Mouse (Mus musculus) hindbrain, embryonic 13.5 days (tissue): ENCODE results near the gene Plcb2. TPM values are rescaled to one million over a fixed set of nuclear protein-coding genes. Genes with fewer than 3 reads are reported as not detected.
A peak's percentile ranks its signal among the peaks of the same experiment; 100 is the strongest.

Source experiments
- ATAC-seq: fragments of 200-750 bp; cut with Nextera tagmentation; 2 replicates; pipeline ENCODE4 v1.8.0; 2017; ENCODE audit warnings: moderate TSS enrichment; ENCODE audit not compliant: low FRiP score
- H3K27ac ChIP-seq: fragments of 300-500 bp; sonication (generic); 2 replicates; pipeline ENCODE4 v1.5.1; 2015; ENCODE audit warnings: inconsistent platforms, mild to moderate bottlenecking, moderate library complexity
- H3K27me3 ChIP-seq: fragments of 300-500 bp; sonication (generic); 2 replicates; pipeline ENCODE4 v1.6.1; 2015; ENCODE audit warnings: mild to moderate bottlenecking, inconsistent platforms
- H3K36me3 ChIP-seq: fragments of 300-500 bp; sonication (generic); 2 replicates; pipeline ENCODE4 v1.6.1; 2015; ENCODE audit warnings: mild to moderate bottlenecking, inconsistent platforms
- H3K4me1 ChIP-seq: fragments of 300-500 bp; sonication (generic); replicated peaks from 2 replicates; pipeline ENCODE4 v1.6.1; 2015; ENCODE audit warnings: inconsistent platforms
- H3K4me2 ChIP-seq: fragments of 300-500 bp; sonication (generic); 2 replicates; pipeline ENCODE4 v1.6.1; 2015; ENCODE audit warnings: inconsistent platforms, mild to moderate bottlenecking, moderate library complexity
- H3K4me3 ChIP-seq: fragments of 300-500 bp; sonication (generic); 2 replicates; pipeline ENCODE4 v1.5.1; 2015; ENCODE audit warnings: mild to moderate bottlenecking, inconsistent platforms
- H3K9ac ChIP-seq: fragments of 300-500 bp; sonication (generic); 2 replicates; pipeline ENCODE4 v1.6.1; 2015; ENCODE audit warnings: mild to moderate bottlenecking, inconsistent platforms
- H3K9me3 ChIP-seq: fragments of 300-500 bp; sonication (generic); 2 replicates; pipeline ENCODE4 v1.6.1; 2016; ENCODE audit warnings: inconsistent platforms
- WGBS: fragments of 180-500 bp; shearing (Covaris S2); methylation state at CpG from one replicate; pipeline ENCODE4 v1.1.7; 2015; 5-methylcytosine and 5-hydroxymethylcytosine counted together
- polyA plus RNA-seq: library from polyadenylated mRNA; unstranded; fragments of >200 nt; fragmentation: Nextera tagmentation; extraction: Ambion mirVana; gene quantifications from 2 replicates; pipeline ENCODE4 v1.2.1, GENCODE M21; 2015

Gene Plcb2
- polyA plus RNA-seq, 1 experiment from 2014 or later, result 0.64 TPM

DNA sequence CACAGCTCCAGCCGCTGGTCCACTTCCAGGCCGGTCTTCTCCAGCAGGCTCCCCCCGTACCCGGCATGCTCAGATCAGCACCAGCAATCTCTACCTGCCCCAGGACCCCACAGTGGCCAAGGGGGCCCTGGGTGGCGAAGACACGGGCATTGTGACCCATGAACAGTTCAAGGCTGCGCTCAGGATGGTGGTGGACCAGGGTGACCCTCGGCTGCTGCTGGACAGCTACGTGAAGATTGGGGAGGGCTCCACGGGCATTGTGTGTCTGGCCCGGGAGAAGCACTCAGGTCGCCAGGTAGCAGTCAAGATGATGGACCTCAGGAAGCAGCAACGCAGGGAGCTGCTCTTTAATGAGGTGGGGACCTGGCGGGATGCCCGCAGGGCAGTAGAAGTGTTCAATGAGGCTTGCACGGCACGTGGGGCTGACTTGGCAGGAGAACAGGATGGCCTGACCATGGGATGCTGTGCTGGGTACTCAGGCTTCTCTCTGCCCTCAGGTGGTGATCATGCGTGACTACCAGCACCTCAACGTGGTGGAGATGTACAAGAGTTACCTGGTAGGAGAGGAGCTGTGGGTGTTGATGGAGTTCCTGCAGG, 34.8 kb downstream of the Plcb2 start:
- H3K27ac ChIP-seq, result no peak overlapping the region
- H3K4me1 ChIP-seq, result peaks cover 12% of the 10 kb centered on the region
- H3K4me2 ChIP-seq, result no peak overlapping the region
- no peak overlapping the region for H3K9ac ChIP-seq
- no peak for ATAC-seq
- peaks cover 74% of the 10 kb centered on the region for H3K27me3 ChIP-seq
- WGBS, result 78% methylated on average over 19 of the region's 19 CpGs
- H3K36me3 ChIP-seq, result peaks cover 17% of the 10 kb centered on the region
- no peak overlapping the region for H3K4me3 ChIP-seq
- no peaks in the 10 kb centered on the region for H3K9me3 ChIP-seq

DNA sequence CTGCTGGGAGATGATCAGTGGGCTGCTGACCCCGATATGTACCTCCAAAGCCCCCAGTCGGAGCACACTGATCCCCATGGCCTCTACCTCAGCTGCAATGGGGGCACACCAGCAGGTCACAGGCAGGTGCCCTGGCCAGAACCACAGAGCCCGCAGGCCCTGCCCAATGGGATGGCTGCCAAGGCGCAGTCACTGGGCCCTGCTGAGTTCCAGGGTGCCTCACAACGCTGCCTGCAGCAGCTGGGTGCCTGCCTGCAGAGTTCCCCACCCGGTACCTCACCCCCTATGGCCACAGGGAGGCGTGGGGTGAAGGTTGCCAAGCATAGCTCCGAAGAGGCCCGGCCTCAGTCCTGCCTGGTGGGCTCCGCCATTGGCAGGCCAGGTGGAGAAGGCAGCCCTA, 38.4 kb downstream of the Plcb2 start:
- WGBS, result 82% methylated on average over 10 of the region's 10 CpGs
- H3K9me3 ChIP-seq, result no peaks in the 10 kb centered on the region
- H3K4me1 ChIP-seq, result no peaks in the 10 kb centered on the region; the same call in 1 of the 2 replicates
- no peak overlapping the region for H3K27ac ChIP-seq
- H3K4me3 ChIP-seq, result no peak overlapping the region
- ATAC-seq, result no peak
- peaks cover 17% of the 10 kb centered on the region for H3K36me3 ChIP-seq
- H3K9ac ChIP-seq, result no peak overlapping the region
- peaks cover 50% of the 10 kb centered on the region for H3K27me3 ChIP-seq
- H3K4me2 ChIP-seq, result no peak overlapping the region

DNA sequence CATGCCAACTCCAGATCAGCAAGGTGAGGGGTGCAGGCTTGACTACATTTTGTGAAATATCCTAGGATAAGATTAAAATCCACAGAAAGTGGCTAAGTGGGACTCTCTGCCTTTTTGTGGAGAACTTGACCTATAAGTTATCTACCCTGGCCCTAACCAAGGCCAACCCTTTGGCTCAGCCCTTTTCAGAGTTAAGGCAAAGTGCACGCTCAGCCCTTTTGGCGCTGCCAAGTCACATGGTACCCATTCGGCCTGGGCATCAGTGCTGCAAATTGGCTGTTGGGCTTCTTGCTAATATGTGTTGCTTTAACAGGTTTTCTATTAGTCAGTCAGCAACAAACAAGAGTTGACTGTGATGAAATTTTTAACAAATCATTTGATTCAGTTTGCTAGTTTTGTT, 40.4 kb downstream of the Plcb2 start:
- Histone ChIP-seq H3K27ac (no peak overlapping the region), H3K4me2 (no peak overlapping the region), H3K9me3 (no peaks in the 10 kb centered on the region), H3K4me1 (no peaks in the 10 kb centered on the region; the same call in 1 of the 2 replicates), H3K27me3 (peaks cover 35% of the 10 kb centered on the region), H3K36me3 (peaks cover 12% of the 10 kb centered on the region), H3K4me3 (no peak overlapping the region), H3K9ac (no peak overlapping the region)
- 91% methylated on average over 3 of the region's 3 CpGs for WGBS
- ATAC-seq, result no peak

DNA sequence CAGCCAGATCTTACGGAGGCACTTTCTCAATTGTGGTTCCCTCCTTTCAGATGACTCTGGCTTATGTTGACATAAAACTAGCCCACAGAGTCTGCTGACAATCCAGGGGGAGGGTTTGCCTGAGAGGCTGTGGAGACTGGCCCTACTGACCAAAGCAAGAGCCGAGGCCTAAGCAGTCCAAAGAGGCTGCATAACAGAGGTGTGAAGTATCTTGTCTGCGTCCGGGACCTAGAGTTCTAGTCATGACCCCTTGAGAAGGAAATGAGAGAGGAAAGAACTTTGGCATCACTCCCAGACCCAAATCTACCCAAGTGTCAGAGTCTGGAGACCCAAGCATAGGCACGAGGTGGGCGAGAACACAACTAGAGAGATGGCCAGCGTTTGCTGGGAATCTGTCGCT, 41.5 kb downstream of the Plcb2 start:
- Histone ChIP-seq H3K27me3 (peaks cover 36% of the 10 kb centered on the region), H3K4me1 (no peaks in the 10 kb centered on the region), H3K9ac (no peak overlapping the region), H3K9me3 (no peaks in the 10 kb centered on the region), H3K27ac (no peak overlapping the region), H3K4me2 (no peak overlapping the region), H3K36me3 (peaks cover 13% of the 10 kb centered on the region), H3K4me3 (no peak overlapping the region)
- 79% methylated on average over 8 of the region's 8 CpGs for WGBS
- ATAC-seq, result no peak

DNA sequence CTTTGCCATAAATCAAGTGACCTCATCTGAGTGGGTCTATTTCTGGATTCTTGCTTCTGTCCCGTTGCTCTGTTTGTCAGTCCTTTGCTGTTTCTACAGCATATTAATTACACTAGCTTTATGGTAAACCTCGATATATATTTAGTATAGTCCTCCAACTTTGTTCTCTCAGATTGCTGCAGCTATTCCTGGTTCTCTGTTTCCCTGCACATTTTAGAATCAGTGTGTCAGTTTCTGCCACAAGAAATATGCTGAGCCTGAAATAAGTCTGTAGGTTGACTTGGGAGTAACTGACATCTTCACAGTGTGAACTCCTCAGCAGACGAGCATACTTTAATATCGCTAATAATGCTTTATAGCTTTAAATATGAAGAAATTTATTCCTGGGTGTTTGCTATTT, 43.1 kb downstream of the Plcb2 start:
- Histone ChIP-seq H3K27me3 (peaks cover 40% of the 10 kb centered on the region), H3K9ac (no peak overlapping the region), H3K36me3 (peaks cover 9% of the 10 kb centered on the region), H3K4me3 (no peak overlapping the region), H3K9me3 (no peaks in the 10 kb centered on the region), H3K4me1 (no peaks in the 10 kb centered on the region), H3K27ac (no peak overlapping the region), H3K4me2 (no peak overlapping the region)
- 89% methylated on average over 4 of the region's 4 CpGs for WGBS
- ATAC-seq, result no peak

DNA sequence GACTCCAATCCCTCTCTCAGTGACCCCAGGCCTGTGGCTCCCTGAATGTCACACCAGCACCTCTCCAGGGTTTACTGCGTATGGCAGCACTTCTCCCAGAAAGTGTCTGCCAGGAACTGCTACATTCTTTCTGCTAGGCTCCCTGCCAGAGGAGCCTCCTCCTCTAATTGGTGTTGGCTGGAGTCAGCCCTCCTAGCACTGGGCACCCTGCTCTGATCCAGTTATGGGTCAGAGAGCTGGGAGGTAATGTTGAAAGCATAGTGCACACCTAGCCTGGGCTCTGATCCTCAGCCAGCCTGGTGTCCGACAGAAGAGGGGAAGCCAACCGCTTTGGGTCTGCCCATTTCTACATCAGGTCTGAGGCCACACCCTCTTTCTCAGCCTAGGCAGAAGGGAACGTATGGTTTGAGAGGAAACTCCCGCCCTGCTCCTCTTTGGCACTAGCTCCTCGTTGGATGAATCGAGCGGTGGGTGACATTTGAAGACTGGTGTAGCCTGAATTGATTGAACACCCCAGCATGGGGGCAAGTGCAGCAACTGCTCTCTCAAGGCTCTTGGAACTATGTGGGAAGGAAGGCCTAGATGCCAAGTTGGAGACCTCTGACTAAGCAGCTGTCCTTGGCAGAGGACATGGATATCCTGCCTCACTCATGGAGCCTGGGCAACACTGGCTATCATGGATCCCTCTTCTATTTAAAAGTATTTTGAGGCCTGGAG, 45.5 kb downstream of the Plcb2 start:
- H3K4me1 ChIP-seq, result peaks cover under 1% of the 10 kb centered on the region
- H3K9me3 ChIP-seq, result no peaks in the 10 kb centered on the region
- no peak overlapping the region for H3K27ac ChIP-seq
- H3K36me3 ChIP-seq, result peaks cover 12% of the 10 kb centered on the region; the same call in 1 of the 2 replicates
- no peak overlapping the region for H3K4me3 ChIP-seq
- no peak overlapping the region for H3K9ac ChIP-seq
- 61% methylated on average over 8 of the region's 8 CpGs for WGBS
- ATAC-seq, result no peak
- H3K27me3 ChIP-seq, result peaks cover 53% of the 10 kb centered on the region
- no peak overlapping the region for H3K4me2 ChIP-seq

DNA sequence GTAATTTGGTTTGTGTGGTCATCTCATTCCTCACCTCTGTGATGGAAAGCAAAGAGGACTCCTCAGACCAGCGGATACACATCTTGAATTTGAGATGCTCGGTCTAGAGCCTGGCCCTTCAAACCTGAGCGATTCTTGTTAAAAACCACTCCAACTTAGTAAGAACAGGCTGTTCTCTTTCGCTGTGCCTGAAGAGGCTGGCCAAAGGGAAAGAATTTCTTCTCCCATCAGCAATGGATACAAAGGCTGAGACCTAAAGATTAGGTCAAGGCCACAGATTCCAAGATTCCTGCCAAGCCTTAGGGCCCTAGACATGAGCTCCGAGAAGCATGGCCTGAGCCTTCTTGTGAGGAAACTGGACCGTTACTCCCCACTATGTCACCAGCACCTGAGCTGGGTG, 47.3 kb downstream of the Plcb2 start:
- Histone ChIP-seq H3K36me3 (peaks cover 12% of the 10 kb centered on the region; the same call in 1 of the 2 replicates), H3K4me1 (peaks cover 13% of the 10 kb centered on the region), H3K27me3 (peaks cover 65% of the 10 kb centered on the region), H3K9me3 (no peaks in the 10 kb centered on the region), H3K4me2 (no peak overlapping the region), H3K4me3 (no peak overlapping the region), H3K27ac (no peak overlapping the region), H3K9ac (no peak overlapping the region)
- no peak for ATAC-seq
- 94% methylated on average over 6 of the region's 6 CpGs for WGBS

DNA sequence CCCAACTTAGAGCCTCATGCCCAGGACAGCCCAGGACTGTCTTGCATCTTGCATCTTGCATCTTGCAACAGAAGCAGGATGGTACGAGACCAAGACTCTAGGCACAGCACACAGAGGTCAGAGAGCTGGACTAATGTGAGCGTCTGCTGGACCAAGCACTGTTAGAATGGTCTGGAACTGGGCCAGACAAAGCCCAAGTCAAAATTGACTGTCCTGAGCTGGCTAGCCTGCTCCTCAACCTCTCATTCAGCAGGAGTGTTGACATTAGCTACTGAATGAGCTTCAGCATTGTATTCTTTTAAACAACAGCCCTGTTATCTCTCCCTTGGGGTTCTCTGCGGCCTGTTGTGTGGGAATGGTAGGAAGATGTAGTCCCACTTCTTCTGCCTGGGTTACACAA, 48.7 kb downstream of the Plcb2 start:
- H3K4me2 ChIP-seq, result no peak overlapping the region
- H3K4me3 ChIP-seq, result no peak overlapping the region
- peaks cover 12% of the 10 kb centered on the region; the same call in 1 of the 2 replicates for H3K36me3 ChIP-seq
- peaks cover 75% of the 10 kb centered on the region for H3K27me3 ChIP-seq
- H3K27ac ChIP-seq, result no peak overlapping the region
- H3K9ac ChIP-seq, result no peak overlapping the region
- no peak for ATAC-seq
- 67% methylated on average over 3 of the region's 3 CpGs for WGBS
- peaks cover 13% of the 10 kb centered on the region for H3K4me1 ChIP-seq
- no peaks in the 10 kb centered on the region for H3K9me3 ChIP-seq

DNA sequence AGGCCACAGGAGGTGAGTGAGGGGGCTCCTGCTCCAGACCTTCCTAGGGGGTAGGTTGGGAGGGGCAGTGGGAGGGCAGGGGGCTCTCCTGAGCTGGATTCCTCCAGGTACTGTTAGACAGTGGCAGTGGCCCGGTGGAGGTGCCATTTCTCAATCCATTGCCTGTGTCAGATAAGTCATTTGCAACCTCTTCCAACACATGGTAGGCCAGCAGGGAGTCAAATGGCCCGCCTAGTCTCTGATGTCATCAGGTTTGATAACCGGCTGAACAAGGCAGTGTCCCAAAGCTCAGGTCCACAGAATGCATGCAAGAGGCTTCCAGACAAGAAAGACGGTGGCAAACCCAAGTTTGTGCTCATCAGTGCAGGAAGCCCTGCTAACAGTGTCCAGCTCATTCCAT, 50.4 kb downstream of the Plcb2 start:
- 17% methylated on average over 4 of the region's 4 CpGs for WGBS
- Histone ChIP-seq H3K9me3 (no peaks in the 10 kb centered on the region), H3K4me2 (peak overlapping the region; percentile 96), H3K36me3 (peaks cover 9% of the 10 kb centered on the region; the same call in 1 of the 2 replicates), H3K4me3 (peak overlapping the region; percentile 55), H3K4me1 (peaks cover 13% of the 10 kb centered on the region), H3K27me3 (peaks cover 92% of the 10 kb centered on the region), H3K27ac (no peak overlapping the region), H3K9ac (peak overlapping the region; percentile 74; the same call in 1 of the 2 replicates)
- peak; percentile 21 for ATAC-seq

DNA sequence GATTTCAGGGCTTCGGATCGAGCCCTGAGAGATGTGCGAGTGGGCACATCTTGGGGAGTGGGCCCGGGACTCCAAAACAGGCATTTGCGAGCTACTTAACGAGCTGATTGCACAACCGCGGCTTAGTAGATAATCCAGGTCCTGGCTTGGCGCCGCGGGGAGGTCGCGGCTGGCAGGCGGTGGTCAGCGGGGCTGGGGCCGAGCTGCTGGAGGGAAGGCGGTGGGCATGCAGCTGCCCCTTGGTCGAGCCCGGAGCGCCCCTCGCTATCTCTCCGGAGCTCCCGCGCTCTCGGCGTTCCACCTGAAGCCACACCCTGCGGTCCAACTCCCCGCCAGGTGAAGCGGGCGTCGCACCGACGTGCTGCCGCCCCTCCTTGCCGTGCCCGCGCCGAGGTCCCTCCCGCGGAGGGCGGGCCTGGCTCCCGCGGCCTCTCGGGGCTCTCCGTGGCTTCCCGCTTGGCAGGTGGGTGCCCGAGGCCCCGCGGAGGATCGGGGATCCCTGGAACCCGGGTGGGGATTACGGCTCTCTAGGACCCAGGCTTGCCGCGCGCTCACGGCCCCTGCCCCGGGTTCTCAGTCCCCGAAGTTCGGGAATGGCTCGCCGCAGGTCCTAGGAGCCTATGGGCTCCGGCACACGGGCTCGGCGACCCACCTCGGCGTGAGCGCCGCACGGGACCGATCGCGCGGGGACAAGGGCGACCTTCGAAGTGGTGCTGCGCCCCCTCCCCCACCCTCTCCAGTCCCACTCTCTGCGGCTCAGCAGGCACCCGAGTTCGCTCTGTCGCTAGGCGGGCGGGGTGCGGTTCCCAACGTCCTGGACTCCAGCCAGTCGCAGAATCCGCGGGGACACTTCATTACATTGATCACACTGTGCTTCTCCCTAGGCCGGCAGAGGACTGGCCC, 51.1 kb downstream of the Plcb2 start:
- peaks cover 13% of the 10 kb centered on the region for H3K4me1 ChIP-seq
- peak overlapping the region; percentile 96 for H3K4me2 ChIP-seq
- no peaks in the 10 kb centered on the region for H3K9me3 ChIP-seq
- peaks cover 94% of the 10 kb centered on the region for H3K27me3 ChIP-seq
- H3K9ac ChIP-seq, result peak overlapping the region; percentile 74
- peaks cover 8% of the 10 kb centered on the region; the same call in 1 of the 2 replicates for H3K36me3 ChIP-seq
- no peak overlapping the region for H3K27ac ChIP-seq
- H3K4me3 ChIP-seq, result peak overlapping the region; percentile 55
- WGBS, result 1% methylated on average over 85 of the region's 89 CpGs
- ATAC-seq, result peak; percentile 63

DNA sequence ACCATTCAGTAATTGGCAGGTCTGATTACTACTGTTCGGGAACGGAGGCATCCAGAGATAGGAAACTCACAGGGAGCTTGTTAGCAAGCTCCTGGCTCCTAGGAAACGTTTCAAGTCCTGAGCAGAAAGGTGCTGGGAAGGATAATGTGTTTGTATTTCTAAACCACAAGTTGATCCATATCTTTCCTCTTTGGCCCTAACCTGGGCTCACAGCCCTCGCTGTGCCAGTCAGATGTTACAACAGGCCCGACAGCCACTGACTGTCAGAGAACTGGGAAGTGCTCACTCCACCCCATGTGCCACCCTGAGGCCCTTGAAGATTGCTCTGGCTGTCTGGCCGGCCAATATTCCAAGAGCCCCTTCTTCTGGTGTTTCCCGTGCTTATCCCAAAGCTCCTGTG, 53.7 kb downstream of the Plcb2 start:
- H3K4me1 ChIP-seq, result peaks cover 17% of the 10 kb centered on the region
- H3K27ac ChIP-seq, result no peak overlapping the region
- H3K9ac ChIP-seq, result no peak overlapping the region
- peaks cover 5% of the 10 kb centered on the region; the same call in 1 of the 2 replicates for H3K36me3 ChIP-seq
- no peak overlapping the region for H3K4me2 ChIP-seq
- no peaks in the 10 kb centered on the region for H3K9me3 ChIP-seq
- WGBS, result 24% methylated on average over 7 of the region's 7 CpGs
- ATAC-seq, result no peak
- peaks cover 92% of the 10 kb centered on the region for H3K27me3 ChIP-seq
- H3K4me3 ChIP-seq, result no peak overlapping the region
